Mouse (Mus musculus): ENCODE data around the gene C2cd2l. TPM values are rescaled to one million over a fixed set of nuclear protein-coding genes. Genes with fewer than 3 reads are reported as not detected.

Gene C2cd2l
- polyA plus RNA-seq, 1 experiment from 2014 or later = 10.1 TPM

DNA sequence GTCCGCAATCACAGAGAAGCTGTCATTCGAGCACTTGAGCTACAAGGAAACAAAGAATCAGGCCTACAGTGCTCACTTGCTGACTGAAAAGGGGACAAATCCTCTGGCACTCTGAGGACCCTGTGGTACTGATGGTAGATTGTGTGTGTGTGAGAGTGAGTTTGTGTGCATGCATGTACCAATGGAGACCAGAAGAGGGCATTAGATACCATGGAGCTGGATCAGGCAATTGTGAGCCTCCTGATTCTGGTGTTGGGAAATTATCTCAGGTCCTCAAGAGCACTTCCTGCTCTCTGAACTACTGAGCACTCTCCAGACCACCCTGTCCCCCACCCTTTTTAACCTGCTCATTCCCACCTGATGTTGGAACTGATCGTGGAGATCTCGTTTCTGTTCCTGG is 28.5 kb upstream of the C2cd2l start:
- H3K4me2 ChIP-seq (replicated peaks; ENCODE audit: low read depth, low read length) = no peak overlapping the region
- no peaks in the 10 kb centered on the region for H3K4me1 ChIP-seq (replicated peaks; ENCODE audit: control insufficient read depth, insufficient read depth, low read length)
- DNase-seq (ENCODE audit: low spot score) = no peak
- H3K36me3 ChIP-seq (ENCODE audit: control insufficient read depth, insufficient read depth, low read length) = peaks cover 24% of the 10 kb centered on the region
- ATAC-seq (ENCODE audit: low FRiP score) = no peak
- H3K9ac ChIP-seq (ENCODE audit: low read depth, low read length) = no peak overlapping the region
- H3K27ac ChIP-seq (ENCODE audit: low read depth, low read length) = no peak overlapping the region
- H3K9me3 ChIP-seq (ENCODE audit: control insufficient read depth, low read length) = no peaks in the 10 kb centered on the region
- WGBS = over 99% methylated on average over 4 of the region's 4 CpGs
- no peak overlapping the region for H3K4me3 ChIP-seq (ENCODE audit: low read depth, low read length)
- H3K27me3 ChIP-seq (ENCODE audit: control insufficient read depth, insufficient read depth, low read length) = no peaks in the 10 kb centered on the region

DNA sequence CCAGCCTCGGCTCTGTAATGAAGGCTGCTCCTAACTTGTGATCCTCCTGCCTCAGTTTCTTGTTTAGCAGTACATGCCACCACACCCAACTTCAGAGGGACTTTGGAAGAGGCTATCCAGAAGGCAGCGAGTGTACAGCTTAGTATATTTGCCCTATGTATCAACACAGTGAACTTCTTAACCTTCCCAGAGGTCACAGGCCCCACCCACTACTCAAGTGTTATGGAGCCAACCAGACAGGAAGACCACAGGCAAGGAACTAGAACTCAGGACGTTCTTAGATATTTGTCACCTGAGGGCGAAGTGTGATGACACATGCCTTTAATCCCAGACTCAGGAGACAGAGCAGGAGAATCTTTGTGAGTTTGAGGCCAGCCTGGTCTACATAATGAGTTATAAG is 27.5 kb upstream of the C2cd2l start:
- WGBS = 93% methylated on average over 4 of the region's 4 CpGs
- DNase-seq (ENCODE audit: low spot score) (no peak), ATAC-seq (ENCODE audit: low FRiP score) (no peak)
- Histone ChIP-seq H3K9ac (ENCODE audit: low read depth, low read length) (no peak overlapping the region), H3K27me3 (ENCODE audit: control insufficient read depth, insufficient read depth, low read length) (no peaks in the 10 kb centered on the region), H3K4me2 (replicated peaks; ENCODE audit: low read depth, low read length) (no peak overlapping the region), H3K4me3 (ENCODE audit: low read depth, low read length) (no peak overlapping the region), H3K4me1 (replicated peaks; ENCODE audit: control insufficient read depth, insufficient read depth, low read length) (peaks cover 4% of the 10 kb centered on the region; the same call in 1 of the 2 replicates), H3K36me3 (ENCODE audit: control insufficient read depth, insufficient read depth, low read length) (peaks cover 17% of the 10 kb centered on the region), H3K9me3 (ENCODE audit: control insufficient read depth, low read length) (no peaks in the 10 kb centered on the region), H3K27ac (ENCODE audit: low read depth, low read length) (no peak overlapping the region)

DNA sequence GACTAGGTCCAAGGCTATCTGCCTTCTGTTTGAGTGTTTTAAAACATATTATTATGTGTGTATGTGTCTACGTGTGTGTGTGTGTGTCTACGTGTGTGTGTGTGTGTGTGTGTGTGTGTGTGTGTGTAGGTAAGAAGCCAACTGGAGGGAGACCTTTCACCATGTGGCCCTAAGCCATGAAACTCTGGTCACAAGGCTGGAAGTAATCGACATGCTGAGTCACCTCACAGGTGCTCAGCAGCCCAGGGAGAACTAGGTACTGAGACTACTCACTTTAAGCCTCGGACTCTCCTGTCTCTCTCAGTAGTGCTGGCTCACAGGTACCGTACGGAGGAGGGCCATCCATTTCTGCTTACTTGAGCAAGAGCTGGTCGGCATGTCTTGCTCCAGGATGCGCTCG is 27.1 kb upstream of the C2cd2l start:
- no peak for ATAC-seq (ENCODE audit: low FRiP score)
- Histone ChIP-seq H3K9ac (ENCODE audit: low read depth, low read length) (no peak overlapping the region), H3K4me1 (replicated peaks; ENCODE audit: control insufficient read depth, insufficient read depth, low read length) (peaks cover 4% of the 10 kb centered on the region; the same call in 1 of the 2 replicates), H3K27me3 (ENCODE audit: control insufficient read depth, insufficient read depth, low read length) (no peaks in the 10 kb centered on the region), H3K27ac (ENCODE audit: low read depth, low read length) (no peak overlapping the region), H3K36me3 (ENCODE audit: control insufficient read depth, insufficient read depth, low read length) (peaks cover 16% of the 10 kb centered on the region), H3K9me3 (ENCODE audit: control insufficient read depth, low read length) (no peaks in the 10 kb centered on the region), H3K4me3 (ENCODE audit: low read depth, low read length) (no peak overlapping the region), H3K4me2 (replicated peaks; ENCODE audit: low read depth, low read length) (no peak overlapping the region)
- DNase-seq (ENCODE audit: low spot score) = no peak
- 94% methylated on average over 9 of the region's 9 CpGs for WGBS

DNA sequence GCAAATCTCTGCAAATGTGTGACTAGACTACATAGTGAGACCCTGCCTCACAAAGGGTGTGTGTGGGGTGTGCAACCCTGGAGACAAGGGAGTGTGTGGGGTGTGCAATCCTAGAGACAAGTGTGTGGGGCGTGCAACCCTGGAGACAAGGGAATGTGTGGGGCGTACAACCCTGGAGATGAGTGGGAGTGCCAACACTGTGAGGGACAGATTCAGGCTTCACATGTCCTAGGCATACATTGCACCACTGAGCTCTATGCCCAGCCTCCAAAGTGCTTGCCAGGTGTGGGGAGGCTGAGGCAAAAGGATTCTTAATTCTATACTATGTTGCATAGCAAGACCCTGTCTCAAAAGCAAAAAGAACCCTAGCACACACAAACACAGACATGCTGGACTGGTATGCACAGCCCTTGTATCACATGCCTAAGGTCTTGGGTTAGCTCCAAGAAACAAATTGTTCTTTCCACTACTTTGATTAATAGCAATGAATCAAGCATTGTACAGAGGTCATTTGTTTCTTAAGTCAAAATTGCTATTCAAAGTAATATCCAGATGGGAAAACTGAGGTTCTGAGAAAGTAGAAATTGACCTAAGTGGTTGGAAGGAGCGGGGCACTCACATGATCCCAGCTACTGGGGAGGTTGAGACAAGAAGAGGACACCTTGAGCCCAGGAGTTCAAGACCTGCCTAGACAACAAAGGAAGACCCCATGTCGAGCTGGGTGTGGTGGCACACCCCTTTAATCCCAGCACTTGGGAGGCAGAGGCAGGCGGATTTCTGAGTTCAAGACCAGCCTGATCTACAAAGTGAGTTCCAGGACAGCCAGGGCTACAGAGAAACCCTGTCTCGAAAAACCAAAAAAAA is 25.7 kb upstream of the C2cd2l start:
- Histone ChIP-seq H3K27ac (ENCODE audit: low read depth, low read length) (no peak overlapping the region), H3K9ac (ENCODE audit: low read depth, low read length) (no peak overlapping the region), H3K4me2 (replicated peaks; ENCODE audit: low read depth, low read length) (no peak overlapping the region), H3K36me3 (ENCODE audit: control insufficient read depth, insufficient read depth, low read length) (peaks cover 14% of the 10 kb centered on the region), H3K27me3 (ENCODE audit: control insufficient read depth, insufficient read depth, low read length) (no peaks in the 10 kb centered on the region), H3K4me3 (ENCODE audit: low read depth, low read length) (no peak overlapping the region), H3K4me1 (replicated peaks; ENCODE audit: control insufficient read depth, insufficient read depth, low read length) (peaks cover 4% of the 10 kb centered on the region; the same call in 1 of the 2 replicates), H3K9me3 (ENCODE audit: control insufficient read depth, low read length) (no peaks in the 10 kb centered on the region)
- DNase-seq (ENCODE audit: low spot score) (no peak), ATAC-seq (ENCODE audit: low FRiP score) (no peak)
- WGBS = 92% methylated on average over 5 of the region's 6 CpGs

DNA sequence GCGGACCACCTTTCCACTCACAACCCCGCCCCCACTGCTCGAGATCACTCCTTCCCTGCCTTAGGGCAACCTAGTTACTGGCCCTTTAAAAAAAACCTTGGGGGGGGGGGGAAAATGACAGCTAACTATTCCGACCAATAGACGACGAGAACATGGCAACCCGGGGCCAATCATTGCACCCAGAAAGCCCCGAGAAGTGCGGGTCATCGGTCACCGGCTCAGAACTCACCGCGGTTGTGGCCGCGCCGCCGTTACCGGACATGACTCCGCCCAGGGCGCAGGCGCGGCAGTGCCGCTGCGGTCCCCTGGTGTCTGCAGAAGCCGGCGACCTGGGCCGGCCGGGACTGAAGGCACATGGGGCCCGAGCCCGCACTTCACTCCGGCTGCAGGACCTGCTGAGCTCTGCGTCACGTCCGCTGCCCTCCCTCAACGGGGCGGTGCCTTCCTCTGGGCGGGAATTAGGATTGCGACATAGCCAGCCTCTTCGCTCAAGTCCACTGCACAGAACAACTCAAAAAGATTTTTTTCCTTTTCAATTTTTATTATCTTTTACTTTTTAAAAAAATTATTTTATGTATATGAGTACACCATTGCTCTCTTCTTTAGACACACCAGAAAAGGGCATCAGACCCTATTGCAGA is 23.8 kb upstream of the C2cd2l start, which contains the start of gene Hmbs:
Gene Hmbs, minus strand, starts transcription at position 448 of the 641 bp plus-strand sequence.
- WGBS = under 1% methylated on average over 39 of the region's 39 CpGs
- H3K36me3 ChIP-seq (ENCODE audit: control insufficient read depth, insufficient read depth, low read length) = peaks cover 9% of the 10 kb centered on the region

DNA sequence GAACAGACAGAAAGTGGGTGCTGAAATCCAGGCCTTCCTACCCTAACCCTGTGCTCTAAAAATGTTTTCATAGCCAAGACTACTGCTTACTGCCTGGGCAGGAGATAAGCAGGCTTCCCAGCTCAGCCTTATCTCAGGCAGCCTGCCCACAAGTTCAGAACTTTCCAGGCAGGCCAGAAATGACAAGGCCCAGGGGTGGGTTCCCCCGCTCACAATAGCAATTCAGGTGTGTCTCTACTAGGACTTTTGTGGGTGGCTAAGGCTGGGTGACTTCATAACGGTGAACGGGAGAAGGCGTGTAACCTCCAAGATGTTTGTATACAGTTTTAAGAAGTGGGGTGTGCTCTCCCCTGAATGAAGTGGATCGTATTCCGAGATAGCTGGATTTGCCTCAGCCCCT is 23.2 kb upstream of the C2cd2l start:
- DNase-seq (ENCODE audit: low spot score) (no peak), ATAC-seq (ENCODE audit: low FRiP score) (peak; percentile 15; the same call in 1 of the 2 replicates)
- H3K9me3 ChIP-seq (ENCODE audit: control insufficient read depth, low read length) = no peaks in the 10 kb centered on the region
- H3K4me3 ChIP-seq (ENCODE audit: low read depth, low read length) = peak overlapping the region; percentile 75
- H3K4me2 ChIP-seq (replicated peaks; ENCODE audit: low read depth, low read length) = peak overlapping the region; percentile 45
- no peaks in the 10 kb centered on the region for H3K27me3 ChIP-seq (ENCODE audit: control insufficient read depth, insufficient read depth, low read length)
- 15% methylated on average over 6 of the region's 6 CpGs for WGBS
- H3K9ac ChIP-seq (ENCODE audit: low read depth, low read length) = peak overlapping the region; percentile 78
- H3K36me3 ChIP-seq (ENCODE audit: control insufficient read depth, insufficient read depth, low read length) = peaks cover 4% of the 10 kb centered on the region; the same call in 1 of the 2 replicates
- peak overlapping the region; percentile 98 for H3K27ac ChIP-seq (ENCODE audit: low read depth, low read length)
- peaks cover 4% of the 10 kb centered on the region; the same call in 1 of the 2 replicates for H3K4me1 ChIP-seq (replicated peaks; ENCODE audit: control insufficient read depth, insufficient read depth, low read length)

More for the DNA sequence above, 23.8 kb upstream of the C2cd2l start, which contains the start of gene Hmbs:
- ATAC-seq (ENCODE audit: low FRiP score) (peak; percentile 97), DNase-seq (ENCODE audit: low spot score) (peak; percentile 91)
- Histone ChIP-seq H3K9me3 (ENCODE audit: control insufficient read depth, low read length) (no peaks in the 10 kb centered on the region), H3K9ac (ENCODE audit: low read depth, low read length) (peak within 1 kb of the TSS; percentile 78), H3K27me3 (ENCODE audit: control insufficient read depth, insufficient read depth, low read length) (no peaks in the 10 kb centered on the region), H3K4me2 (replicated peaks; ENCODE audit: low read depth, low read length) (peak within 1 kb of the TSS; percentile 45), H3K4me3 (ENCODE audit: low read depth, low read length) (peak within 1 kb of the TSS; percentile 75), H3K4me1 (replicated peaks; ENCODE audit: control insufficient read depth, insufficient read depth, low read length) (peaks cover 4% of the 10 kb centered on the region; the same call in 1 of the 2 replicates), H3K27ac (ENCODE audit: low read depth, low read length) (peak within 1 kb of the TSS; percentile 98)

DNA sequence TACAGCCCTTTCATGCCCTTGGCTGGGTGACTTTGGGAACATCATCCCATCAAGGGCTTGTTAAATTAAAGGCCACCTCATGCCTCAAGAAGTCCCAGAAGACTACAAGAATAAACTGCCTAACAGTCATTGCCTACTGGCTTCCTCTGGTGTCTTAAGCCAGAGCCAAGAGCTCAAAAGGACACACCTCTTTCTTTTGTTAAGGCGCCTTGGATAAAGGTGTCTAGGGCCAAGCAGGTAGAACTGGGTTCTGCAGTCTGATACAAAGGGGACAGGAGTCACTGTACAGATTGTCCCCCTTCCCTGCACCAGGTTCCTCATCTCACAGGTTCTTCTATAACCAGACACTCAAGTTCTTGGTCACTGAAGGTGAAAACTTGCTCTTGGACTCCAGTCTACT is 22.5 kb upstream of the C2cd2l start:
- Histone ChIP-seq H3K36me3 (ENCODE audit: control insufficient read depth, insufficient read depth, low read length) (peaks cover 4% of the 10 kb centered on the region; the same call in 1 of the 2 replicates), H3K4me1 (replicated peaks; ENCODE audit: control insufficient read depth, insufficient read depth, low read length) (peaks cover 4% of the 10 kb centered on the region; the same call in 1 of the 2 replicates), H3K27me3 (ENCODE audit: control insufficient read depth, insufficient read depth, low read length) (no peaks in the 10 kb centered on the region), H3K4me2 (replicated peaks; ENCODE audit: low read depth, low read length) (no peak overlapping the region), H3K27ac (ENCODE audit: low read depth, low read length) (0 out of 2 replicates have a peak overlapping the region, but pooled peaks have one; percentile 6), H3K4me3 (ENCODE audit: low read depth, low read length) (no peak overlapping the region), H3K9me3 (ENCODE audit: control insufficient read depth, low read length) (no peaks in the 10 kb centered on the region), H3K9ac (ENCODE audit: low read depth, low read length) (no peak overlapping the region)
- DNase-seq (ENCODE audit: low spot score) (no peak), ATAC-seq (ENCODE audit: low FRiP score) (no peak)
- 95% methylated on average over 1 of the region's 1 CpGs for WGBS

DNA sequence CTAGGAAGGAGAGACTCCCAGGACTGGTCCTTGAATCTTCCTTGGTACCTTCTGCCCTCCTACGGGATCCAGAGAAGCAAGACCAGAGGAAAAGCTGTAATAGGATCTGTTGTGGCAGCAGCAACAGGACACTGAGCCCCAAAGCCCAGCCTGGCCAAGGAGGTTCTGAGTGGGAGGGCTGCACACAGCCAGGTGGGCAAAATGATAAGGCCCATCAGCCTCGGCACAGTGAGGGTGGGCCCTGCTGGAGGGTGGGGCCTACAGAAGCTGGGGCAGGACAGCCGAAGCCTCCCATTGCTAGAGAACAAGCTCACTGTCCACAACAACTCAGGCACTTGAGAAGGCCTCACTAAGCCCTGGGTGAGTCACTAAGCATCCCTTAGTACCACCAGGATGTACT is 22.1 kb upstream of the C2cd2l start:
- Histone ChIP-seq H3K36me3 (ENCODE audit: control insufficient read depth, insufficient read depth, low read length) (peaks cover 4% of the 10 kb centered on the region; the same call in 1 of the 2 replicates), H3K9ac (ENCODE audit: low read depth, low read length) (no peak overlapping the region), H3K27me3 (ENCODE audit: control insufficient read depth, insufficient read depth, low read length) (no peaks in the 10 kb centered on the region), H3K4me1 (replicated peaks; ENCODE audit: control insufficient read depth, insufficient read depth, low read length) (peaks cover 4% of the 10 kb centered on the region; the same call in 1 of the 2 replicates), H3K4me3 (ENCODE audit: low read depth, low read length) (peak overlapping the region; percentile 12; the same call in 1 of the 2 replicates), H3K27ac (ENCODE audit: low read depth, low read length) (0 out of 2 replicates have a peak overlapping the region, but pooled peaks have one; percentile 6), H3K4me2 (replicated peaks; ENCODE audit: low read depth, low read length) (no peak overlapping the region), H3K9me3 (ENCODE audit: control insufficient read depth, low read length) (no peaks in the 10 kb centered on the region)
- DNase-seq (ENCODE audit: low spot score) = no peak
- no peak for ATAC-seq (ENCODE audit: low FRiP score)
- WGBS = 87% methylated on average over 3 of the region's 3 CpGs
